Mouse (Mus musculus): ENCODE measurements around the gene Galnt14.

The Galnt14 gene

DNA sequence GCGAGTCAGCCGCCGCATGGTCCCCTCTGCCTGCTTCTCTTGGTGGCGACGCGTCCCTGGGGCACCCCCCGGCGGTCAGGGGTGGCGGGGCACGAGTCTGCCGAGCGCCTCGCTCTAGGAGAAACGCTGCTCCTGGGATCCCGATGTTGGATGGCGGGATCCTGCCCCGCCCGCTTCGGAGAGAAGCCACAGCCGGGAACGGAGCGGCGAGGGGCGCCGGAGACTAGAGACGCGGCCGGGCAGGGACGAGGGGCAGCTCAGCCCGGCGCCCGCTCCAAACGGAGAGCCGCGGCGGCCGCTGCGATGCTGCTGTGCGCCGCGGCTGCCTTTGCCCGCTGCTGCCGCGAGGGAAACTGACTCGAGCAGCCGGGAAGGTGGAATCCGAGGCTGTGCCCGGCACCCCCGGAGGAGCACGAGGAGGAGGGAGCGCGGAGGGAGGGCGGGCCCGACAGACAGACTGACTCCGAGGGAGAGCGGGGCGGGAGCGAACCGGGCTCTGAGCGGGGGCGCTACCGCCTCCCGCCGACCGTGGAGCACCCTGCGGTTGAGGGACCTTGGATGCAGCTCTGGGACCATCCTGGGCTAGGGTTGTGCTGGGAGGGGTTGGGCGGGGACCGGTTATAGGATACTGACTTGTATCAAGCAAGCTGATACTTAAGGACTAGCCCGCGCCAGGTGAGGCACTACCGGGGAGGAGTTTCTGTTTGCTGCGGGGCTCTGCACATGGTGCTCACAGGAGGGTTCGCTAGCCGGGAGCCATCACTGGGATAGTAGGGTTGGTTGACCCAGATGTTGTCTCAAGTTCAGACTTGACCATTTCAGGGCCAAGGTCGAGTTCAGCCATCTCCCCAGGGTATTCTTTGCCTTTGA, at the start of gene Galnt14:
Gene Galnt14, minus strand, starts transcription at position 412 of the 870 bp plus-strand sequence.
- peak; percentile 37 for DNase-seq (ENCODE audit: low spot score)

DNA sequence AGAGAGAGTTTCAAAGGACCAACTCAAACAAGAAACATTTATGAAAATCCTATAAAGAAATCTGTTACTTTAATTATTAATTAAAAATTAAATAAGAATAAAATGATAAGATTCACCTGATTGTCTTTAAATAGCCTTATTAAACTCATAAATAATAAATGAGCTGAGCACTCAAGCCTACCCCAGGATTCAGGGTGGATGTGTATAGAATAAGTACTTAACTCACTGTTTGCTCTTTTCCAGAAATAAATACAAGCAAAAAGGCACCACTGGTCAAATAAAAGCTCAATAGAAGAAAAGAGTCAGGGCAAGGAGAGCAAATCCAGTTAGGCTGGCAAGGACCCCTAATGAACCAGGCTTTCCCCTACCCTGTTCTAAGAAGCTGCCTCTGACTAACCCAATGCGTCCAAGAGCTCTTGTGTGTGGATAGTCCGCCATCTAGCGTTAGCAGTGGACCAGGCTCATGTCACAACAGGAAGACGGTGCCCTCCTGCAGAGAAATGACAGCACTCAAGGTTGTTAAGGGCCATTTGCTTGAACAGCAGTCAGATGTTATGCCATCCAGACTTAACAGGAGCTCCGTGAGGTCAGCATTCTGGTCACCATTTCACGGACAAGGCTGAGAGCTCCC, 33.5 kb upstream of the Galnt14 start:
- DNase-seq (ENCODE audit: low spot score), result peak; percentile 69

GRCm38 (mm10) chr17:73723885-73724682, 13.8 kb upstream of the Galnt14 start:
- no peak for DNase-seq (ENCODE audit: low spot score)

- DNase-seq (ENCODE audit: low spot score), result no peak
These were observed 8.9 kb upstream of the Galnt14 start for GRCm38 (mm10) chr17:73719021-73719748.

DNA sequence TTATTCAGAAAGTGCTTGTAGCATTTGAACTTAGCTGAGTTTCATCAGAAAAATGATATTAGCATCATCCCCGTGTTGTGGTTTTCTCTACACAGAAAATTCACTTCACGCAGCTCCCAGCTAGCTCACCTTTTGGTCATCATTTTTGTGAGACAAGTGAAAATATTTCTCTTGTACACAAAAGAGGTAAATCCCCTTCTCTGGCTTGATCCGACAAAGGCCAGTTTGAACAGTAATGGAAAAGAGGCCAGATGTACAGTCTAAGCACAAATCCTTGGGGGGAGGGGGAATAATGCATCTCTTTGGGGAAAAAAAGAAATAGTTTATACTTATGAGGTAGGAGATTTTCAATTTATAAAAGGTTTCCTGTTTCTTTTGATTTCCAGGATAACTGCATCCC, 6.4 kb upstream of the Galnt14 start:
- DNase-seq (ENCODE audit: low spot score), result no peak

- no peak for DNase-seq (ENCODE audit: low spot score)
These were observed 4.4 kb upstream of the Galnt14 start for GRCm38 (mm10) chr17:73714440-73715221.

GRCm38 (mm10) chr17:73713347-73713746, 3.1 kb upstream of the Galnt14 start:
- DNase-seq (ENCODE audit: low spot score), result no peak

DNA sequence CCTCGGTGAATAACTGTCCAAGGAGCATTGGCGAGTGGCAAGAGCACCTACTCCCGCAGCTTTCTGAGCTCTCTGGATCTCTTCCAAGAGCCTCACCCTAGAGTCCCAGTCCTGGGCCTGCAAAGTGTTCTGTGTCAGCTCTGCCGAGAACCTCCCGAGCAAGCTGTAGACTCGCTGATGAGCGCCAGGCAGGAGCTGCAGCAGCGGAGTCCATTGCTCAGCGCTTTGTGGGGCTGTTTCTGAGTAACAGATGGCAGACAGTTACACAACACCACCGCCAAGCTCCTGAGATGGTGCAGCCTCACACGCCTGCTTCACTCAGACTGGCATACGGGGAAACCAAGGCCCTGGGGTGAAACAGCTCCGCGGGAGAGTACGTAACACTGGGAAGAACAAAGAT, 1.7 kb upstream of the Galnt14 start:
- DNase-seq (ENCODE audit: low spot score), result no peak

DNA sequence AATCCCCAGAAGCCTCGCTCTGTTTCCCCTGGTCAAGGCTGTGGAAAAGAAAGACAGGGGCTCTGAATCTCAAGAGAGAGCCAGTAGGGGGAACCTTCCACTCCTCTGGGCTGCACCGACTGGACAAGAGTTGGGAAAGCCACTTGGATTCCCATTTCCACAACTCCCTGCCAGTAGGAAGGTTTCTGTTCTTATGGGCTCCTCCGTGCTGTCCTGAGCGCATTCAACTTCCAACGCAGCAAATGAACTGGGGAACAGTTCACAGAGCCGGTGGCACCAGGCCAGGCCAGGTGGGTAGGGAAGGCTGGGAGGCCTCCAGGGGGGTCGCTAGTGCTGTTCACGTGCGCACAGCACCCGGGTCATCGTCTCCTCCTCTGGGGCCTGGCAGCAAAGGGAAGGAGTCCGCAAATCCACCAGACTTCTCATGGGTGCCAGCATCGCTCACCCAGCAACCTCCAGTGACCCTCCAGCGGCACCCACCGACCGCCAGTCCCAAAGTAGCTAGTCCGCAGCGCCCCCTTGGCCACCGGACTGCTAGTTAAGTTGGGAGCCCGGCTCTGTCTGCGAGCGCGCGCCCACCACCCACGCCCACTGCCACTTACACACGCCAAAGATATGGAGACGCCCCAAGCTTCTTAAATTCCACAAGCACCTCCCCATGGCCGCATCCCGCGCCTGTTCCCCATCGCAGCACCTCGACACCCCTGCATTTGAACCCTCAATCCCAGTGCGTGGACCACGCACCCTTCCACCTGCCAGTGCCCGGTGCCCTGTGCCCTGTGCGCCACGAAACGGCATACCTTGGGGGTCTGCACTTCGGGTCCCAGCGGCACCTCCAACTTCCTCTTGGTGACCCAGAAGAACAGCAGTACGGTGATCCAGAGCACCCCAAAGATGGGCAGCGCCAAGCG, 867 bp downstream of the Galnt14 start:
- no peak for DNase-seq (ENCODE audit: low spot score)

- DNase-seq (ENCODE audit: low spot score), result no peak
These were observed 1.8 kb downstream of the Galnt14 start for GRCm38 (mm10) chr17:73708451-73708850.

DNA sequence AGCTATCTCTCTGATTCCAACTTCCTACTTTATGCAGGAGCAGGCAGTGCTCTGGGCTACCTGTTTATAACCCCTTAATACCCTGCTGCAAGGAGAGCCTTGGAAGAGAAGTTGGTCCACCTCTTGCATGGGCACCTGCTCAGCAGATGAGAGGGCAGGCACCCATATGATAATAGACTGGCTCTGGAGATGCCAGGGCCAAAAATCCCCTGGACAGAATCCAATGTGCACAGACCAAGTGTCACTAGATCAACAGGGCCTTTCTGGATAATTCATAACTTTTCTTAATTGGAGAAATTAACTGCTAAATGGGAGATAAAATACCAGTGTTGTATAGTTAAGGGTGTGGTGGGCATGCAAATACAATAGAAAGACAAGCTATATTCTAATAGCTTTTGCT, 6.7 kb downstream of the Galnt14 start:
- no peak for DNase-seq (ENCODE audit: low spot score)

DNA sequence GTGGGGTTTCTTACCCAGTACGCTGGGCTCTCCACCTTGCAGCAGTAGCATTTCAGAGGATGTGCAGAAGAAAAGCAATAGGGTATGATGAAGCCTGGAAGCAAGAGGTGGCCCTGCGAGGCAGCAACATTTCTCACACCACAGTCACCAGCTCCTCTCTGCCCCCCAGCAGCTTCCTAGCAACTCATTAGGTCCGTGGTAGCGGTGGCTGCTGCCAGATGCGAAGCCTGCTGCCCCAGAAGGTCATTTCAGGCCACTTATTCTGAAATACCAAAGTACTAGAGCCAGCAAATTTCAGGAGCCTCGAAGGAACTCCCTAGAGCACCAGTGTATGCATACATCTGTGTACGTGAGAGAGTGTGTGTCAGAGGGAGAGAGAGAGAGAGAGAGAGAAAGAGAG, 9.2 kb downstream of the Galnt14 start:
- no peak for DNase-seq (ENCODE audit: low spot score)

- DNase-seq (ENCODE audit: low spot score), result no peak
These were observed 10.4 kb downstream of the Galnt14 start for GRCm38 (mm10) chr17:73699881-73700280.

GRCm38 (mm10) chr17:73694206-73694952, 15.9 kb downstream of the Galnt14 start:
- no peak for DNase-seq (ENCODE audit: low spot score)

GRCm38 (mm10) chr17:73688261-73688660, 22.0 kb downstream of the Galnt14 start:
- no peak for DNase-seq (ENCODE audit: low spot score)

- DNase-seq (ENCODE audit: low spot score), result no peak
These were observed 24.0 kb downstream of the Galnt14 start for GRCm38 (mm10) chr17:73686292-73686691.

DNA sequence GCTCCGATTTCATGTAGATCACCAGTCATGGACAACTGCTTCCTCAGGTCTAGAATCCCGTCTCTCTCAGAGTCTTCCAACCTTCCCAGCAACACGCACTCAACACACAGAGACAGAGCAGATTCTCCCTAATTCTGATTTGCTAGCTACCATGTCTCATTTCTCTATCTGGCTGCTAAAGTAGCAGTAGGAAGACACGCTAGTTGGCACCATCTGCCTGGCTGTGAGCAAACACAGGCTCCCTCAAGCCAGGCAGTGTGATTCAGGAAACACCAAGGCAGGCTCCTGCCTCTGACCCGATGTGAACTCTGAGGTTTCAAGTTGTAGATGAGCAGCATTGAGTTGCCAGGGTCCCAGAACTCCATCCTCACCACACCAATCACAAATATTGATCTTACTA, 25.5 kb downstream of the Galnt14 start:
- DNase-seq (ENCODE audit: low spot score), result no peak

GRCm38 (mm10) chr17:73671921-73672320, 38.3 kb downstream of the Galnt14 start:
- DNase-seq (ENCODE audit: low spot score), result no peak

GRCm38 (mm10) chr17:73670048-73670447, 40.2 kb downstream of the Galnt14 start:
- no peak for DNase-seq (ENCODE audit: low spot score)
